Mouse (Mus musculus): ENCODE measurements at regions not wholly inside any gene's neighbourhood (a gene's known extent, or its start where the extent isn't known, plus 50 kb on each side); places are given as distances from the start of the nearest gene placed in this dataset.

- TF ChIP-seq CTCF (IDR thresholded peaks at IDR 0.05; ENCODE audit: borderline replicate concordance, insufficient read depth, low read length) (no peak), POLR2A (IDR thresholded peaks at IDR 0.05; ENCODE audit: low read depth, low read length) (no peak)
Observed at GRCm38 (mm10) chr13:59946509-59946908, 123.6 kb upstream of the Tut7 start.
